Mouse (Mus musculus): ENCODE measurements at regions not wholly inside any gene's neighbourhood (a gene's known extent, or its start where the extent isn't known, plus 50 kb on each side); places are given as distances from the start of the nearest gene placed in this dataset.

DNA sequence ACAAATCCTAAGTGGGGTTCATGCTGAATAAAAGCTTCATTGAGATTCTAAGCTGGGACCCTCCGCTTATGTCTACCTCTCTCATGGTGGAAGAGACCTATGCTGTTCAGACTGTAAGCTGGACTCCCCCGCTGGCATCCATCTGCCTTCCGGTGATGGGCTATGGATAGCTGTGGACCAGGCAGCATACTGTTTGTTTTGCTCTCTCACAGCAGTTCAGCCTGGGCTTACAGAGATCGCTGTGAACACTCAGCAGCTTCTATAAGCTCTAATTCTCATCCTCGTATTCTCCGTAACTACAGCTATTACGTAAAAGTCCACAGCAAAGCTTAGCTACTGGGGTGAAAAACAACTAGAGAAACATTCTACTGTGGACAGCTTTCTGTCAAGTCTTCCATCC is 97.5 kb upstream of the Galnt5 start:
- TF ChIP-seq EP300 (IDR thresholded peaks at IDR 0.05), result no peak
- no peak for TF ChIP-seq CTCF (IDR thresholded peaks at IDR 0.05)
- WGBS, result 89% methylated on average over 7 of the region's 7 CpGs
- no peak for ATAC-seq

DNA sequence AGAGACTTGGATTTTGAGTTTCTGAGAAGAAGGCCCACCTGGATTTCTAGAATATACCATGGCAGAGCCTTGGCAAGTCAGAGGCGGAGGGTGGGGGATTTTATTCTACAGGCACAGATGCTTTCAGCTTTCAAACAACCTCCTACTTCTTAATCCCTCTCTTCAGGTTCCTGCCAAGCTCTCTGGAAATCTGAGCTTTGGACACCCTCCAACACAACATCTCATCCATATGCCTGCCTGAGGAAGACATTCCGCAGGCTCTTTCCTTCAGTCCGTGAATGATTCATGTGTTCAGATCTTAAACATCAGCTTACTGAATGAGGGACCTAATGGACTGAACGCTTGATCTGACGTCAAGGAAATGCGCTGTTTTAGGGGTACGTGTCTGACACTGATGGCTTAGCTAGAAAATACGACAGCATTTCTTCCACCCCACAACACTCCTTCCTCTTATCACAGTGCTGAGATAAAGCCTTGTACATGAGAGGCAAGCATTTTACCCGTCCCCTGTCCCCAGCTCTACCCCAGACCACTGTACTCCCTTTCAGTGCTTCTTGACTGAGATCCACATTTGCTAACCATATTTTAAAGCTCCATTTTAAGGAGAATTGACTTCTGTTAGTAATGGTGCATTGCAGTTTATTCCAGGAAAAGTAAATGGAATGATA is 97.0 kb upstream of the Galnt5 start:
- H3K9ac ChIP-seq (replicated peaks; ENCODE audit: low read depth), result no peak overlapping the region
- no peaks in the 10 kb centered on the region for H3K36me3 ChIP-seq (ENCODE audit: insufficient read depth, low read length)
- DNase-seq (ENCODE audit: low spot score) (no peak), ATAC-seq (no peak)
- no peaks in the 10 kb centered on the region for H3K9me3 ChIP-seq (ENCODE audit: low read length)
- no peak overlapping the region for H3K4me2 ChIP-seq (replicated peaks; ENCODE audit: low read depth, low read length)
- H3K27me3 ChIP-seq (replicated peaks; ENCODE audit: insufficient read depth, low read length), result no peaks in the 10 kb centered on the region
- H3K27ac ChIP-seq (ENCODE audit: low read length), result no peak overlapping the region
- TF ChIP-seq CTCF (IDR thresholded peaks at IDR 0.05), result no peak
- TF ChIP-seq EP300 (IDR thresholded peaks at IDR 0.05), result no peak
- H3K4me3 ChIP-seq (ENCODE audit: low read depth, low read length), result no peak overlapping the region
- 51% methylated on average over 9 of the region's 9 CpGs for WGBS
- no peaks in the 10 kb centered on the region for H3K4me1 ChIP-seq (ENCODE audit: insufficient read depth, low read depth, low read length)

More for the DNA sequence above, 97.5 kb upstream of the Galnt5 start:
- Histone ChIP-seq H3K27me3 (replicated peaks; ENCODE audit: insufficient read depth, low read length) (no peaks in the 10 kb centered on the region), H3K9me3 (ENCODE audit: low read length) (no peaks in the 10 kb centered on the region), H3K4me1 (ENCODE audit: insufficient read depth, low read depth, low read length) (no peaks in the 10 kb centered on the region), H3K27ac (ENCODE audit: low read length) (no peak overlapping the region), H3K36me3 (ENCODE audit: insufficient read depth, low read length) (no peaks in the 10 kb centered on the region), H3K9ac (replicated peaks; ENCODE audit: low read depth) (no peak overlapping the region), H3K4me3 (ENCODE audit: low read depth, low read length) (no peak overlapping the region), H3K4me2 (replicated peaks; ENCODE audit: low read depth, low read length) (no peak overlapping the region)
- no peak for DNase-seq (ENCODE audit: low spot score)

DNA sequence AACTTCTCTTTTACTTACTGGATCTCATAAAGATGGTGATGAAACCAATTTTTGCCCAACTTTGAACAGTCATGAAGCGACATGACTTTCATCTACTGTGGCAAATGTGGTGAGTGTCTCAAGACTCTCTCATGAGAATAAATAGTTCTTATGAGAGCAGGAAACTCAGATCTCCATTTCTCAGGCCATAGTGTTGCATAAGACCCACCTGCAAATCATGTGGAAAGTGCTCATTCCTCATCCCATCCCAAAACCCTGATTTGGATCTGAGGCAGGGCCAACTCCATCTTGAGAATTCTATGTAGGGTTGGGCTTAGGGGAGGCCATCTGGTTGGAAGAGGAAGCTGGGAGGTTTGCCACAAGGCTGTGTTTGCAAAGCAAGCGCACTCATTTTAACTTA is 92.5 kb upstream of the Galnt5 start:
- no peak overlapping the region for H3K4me2 ChIP-seq (replicated peaks; ENCODE audit: low read depth, low read length)
- 86% methylated on average over 2 of the region's 2 CpGs for WGBS
- no peak for DNase-seq (ENCODE audit: low spot score)
- no peak overlapping the region for H3K27ac ChIP-seq (ENCODE audit: low read length)
- H3K9me3 ChIP-seq (ENCODE audit: low read length), result no peaks in the 10 kb centered on the region
- no peaks in the 10 kb centered on the region for H3K36me3 ChIP-seq (ENCODE audit: insufficient read depth, low read length)
- no peak overlapping the region for H3K9ac ChIP-seq (replicated peaks; ENCODE audit: low read depth)
- TF ChIP-seq EP300 (IDR thresholded peaks at IDR 0.05) (no peak), CTCF (IDR thresholded peaks at IDR 0.05) (no peak)
- no peak for ATAC-seq
- H3K4me1 ChIP-seq (ENCODE audit: insufficient read depth, low read depth, low read length), result no peaks in the 10 kb centered on the region
- no peaks in the 10 kb centered on the region for H3K27me3 ChIP-seq (replicated peaks; ENCODE audit: insufficient read depth, low read length)
- no peak overlapping the region for H3K4me3 ChIP-seq (ENCODE audit: low read depth, low read length)

DNA sequence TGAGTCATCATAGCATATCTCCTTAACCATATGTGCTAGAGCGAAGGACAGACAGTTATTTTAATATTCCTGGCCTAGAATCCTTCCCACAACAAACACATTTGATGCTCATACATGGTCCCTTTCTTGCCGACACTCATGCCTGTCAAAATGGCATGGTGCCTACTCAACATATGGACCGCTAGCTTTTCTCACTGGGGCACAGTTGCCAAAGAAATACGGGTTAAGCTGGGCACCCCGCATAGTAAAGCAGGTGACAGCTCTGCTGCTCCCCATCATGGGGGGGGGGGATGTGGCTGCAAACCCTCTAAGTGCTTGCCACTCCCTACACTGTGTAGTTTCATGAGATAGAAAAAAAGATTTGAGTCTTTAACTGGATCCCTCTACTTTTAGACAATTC is 90.7 kb upstream of the Galnt5 start:
- H3K4me1 ChIP-seq (ENCODE audit: insufficient read depth, low read depth, low read length), result no peaks in the 10 kb centered on the region
- ATAC-seq, result no peak
- no peaks in the 10 kb centered on the region for H3K9me3 ChIP-seq (ENCODE audit: low read length)
- no peak overlapping the region for H3K27ac ChIP-seq (ENCODE audit: low read length)
- TF ChIP-seq EP300 (IDR thresholded peaks at IDR 0.05) (no peak), CTCF (IDR thresholded peaks at IDR 0.05) (no peak)
- H3K4me2 ChIP-seq (replicated peaks; ENCODE audit: low read depth, low read length), result no peak overlapping the region
- H3K36me3 ChIP-seq (ENCODE audit: insufficient read depth, low read length), result no peaks in the 10 kb centered on the region
- no peak for DNase-seq (ENCODE audit: low spot score)
- WGBS, result 83% methylated on average over 5 of the region's 5 CpGs
- no peak overlapping the region for H3K9ac ChIP-seq (replicated peaks; ENCODE audit: low read depth)
- no peaks in the 10 kb centered on the region for H3K27me3 ChIP-seq (replicated peaks; ENCODE audit: insufficient read depth, low read length)
- H3K4me3 ChIP-seq (ENCODE audit: low read depth, low read length), result no peak overlapping the region

- Histone ChIP-seq H3K27me3 (replicated peaks; ENCODE audit: insufficient read depth, low read length) (no peaks in the 10 kb centered on the region), H3K9ac (replicated peaks; ENCODE audit: low read depth) (no peak overlapping the region), H3K4me1 (ENCODE audit: insufficient read depth, low read depth, low read length) (no peaks in the 10 kb centered on the region), H3K27ac (ENCODE audit: low read length) (no peak overlapping the region), H3K9me3 (ENCODE audit: low read length) (no peaks in the 10 kb centered on the region), H3K4me3 (ENCODE audit: low read depth, low read length) (no peak overlapping the region), H3K36me3 (ENCODE audit: insufficient read depth, low read length) (no peaks in the 10 kb centered on the region), H3K4me2 (replicated peaks; ENCODE audit: low read depth, low read length) (no peak overlapping the region)
- DNase-seq (ENCODE audit: low spot score), result no peak
- 73% methylated on average over 4 of the region's 4 CpGs for WGBS
- no peak for ATAC-seq
- TF ChIP-seq EP300 (IDR thresholded peaks at IDR 0.05) (no peak), CTCF (IDR thresholded peaks at IDR 0.05) (no peak)
Observed at GRCm38 (mm10) chr2:57909706-57910105, 88.0 kb upstream of the Galnt5 start.

GRCm38 (mm10) chr2:57916375-57917023 is 81.2 kb upstream of the Galnt5 start:
- no peak overlapping the region for H3K9ac ChIP-seq (replicated peaks; ENCODE audit: low read depth)
- ATAC-seq, result no peak
- 78% methylated on average over 15 of the region's 15 CpGs for WGBS
- TF ChIP-seq CTCF (IDR thresholded peaks at IDR 0.05) (no peak), EP300 (IDR thresholded peaks at IDR 0.05) (no peak)
- DNase-seq (ENCODE audit: low spot score), result no peak
- no peaks in the 10 kb centered on the region for H3K4me1 ChIP-seq (ENCODE audit: insufficient read depth, low read depth, low read length)
- no peaks in the 10 kb centered on the region for H3K27me3 ChIP-seq (replicated peaks; ENCODE audit: insufficient read depth, low read length)
- H3K9me3 ChIP-seq (ENCODE audit: low read length), result no peaks in the 10 kb centered on the region
- no peaks in the 10 kb centered on the region for H3K36me3 ChIP-seq (ENCODE audit: insufficient read depth, low read length)
- no peak overlapping the region for H3K4me2 ChIP-seq (replicated peaks; ENCODE audit: low read depth, low read length)
- H3K4me3 ChIP-seq (ENCODE audit: low read depth, low read length), result no peak overlapping the region
- no peak overlapping the region for H3K27ac ChIP-seq (ENCODE audit: low read length)
